Mouse (Mus musculus) limb, embryonic 13.5 days (tissue): Measurements from ENCODE around the gene Traf5. TPM values are rescaled to one million over a fixed set of nuclear protein-coding genes. Genes with fewer than 3 reads are reported as not detected.

ENCODE experiments used
- ATAC-seq: fragments of 200-750 bp; cut with Nextera tagmentation; 2 replicates; pipeline ENCODE4 v1.8.0; 2017; ENCODE audit warnings: low read depth, moderate number of reproducible peaks, moderate TSS enrichment; ENCODE audit not compliant: low FRiP score
- H3K27ac ChIP-seq: fragments of 300-500 bp; sonication (generic); 2 replicates; pipeline ENCODE4 v1.5.1; 2015; ENCODE audit warnings: inconsistent platforms, mild to moderate bottlenecking, moderate library complexity
- H3K27me3 ChIP-seq: fragments of 300-500 bp; sonication (generic); 2 replicates; pipeline ENCODE4 v1.6.1; 2015; ENCODE audit warnings: mild to moderate bottlenecking, inconsistent platforms
- H3K36me3 ChIP-seq: fragments of 300-500 bp; sonication (generic); 2 replicates; pipeline ENCODE4 v1.6.1; 2015; ENCODE audit warnings: inconsistent platforms, mild to moderate bottlenecking, moderate library complexity
- H3K4me1 ChIP-seq: fragments of 300-500 bp; sonication (generic); 2 replicates; pipeline ENCODE4 v1.6.1; 2015; ENCODE audit warnings: inconsistent platforms
- H3K4me2 ChIP-seq: fragments of 300-500 bp; sonication (generic); replicated peaks from 2 replicates; pipeline ENCODE4 v1.6.1; 2015; ENCODE audit warnings: inconsistent platforms, mild to moderate bottlenecking, moderate library complexity
- H3K4me3 ChIP-seq: fragments of 300-500 bp; sonication (generic); 2 replicates; pipeline ENCODE4 v1.5.1; 2015; ENCODE audit warnings: moderate library complexity, mild to moderate bottlenecking, inconsistent platforms
- H3K9ac ChIP-seq: fragments of 300-500 bp; sonication (generic); 2 replicates; pipeline ENCODE4 v1.6.1; 2015; ENCODE audit warnings: mild to moderate bottlenecking, inconsistent platforms
- H3K9me3 ChIP-seq: fragments of 300-500 bp; sonication (generic); 2 replicates; pipeline ENCODE4 v1.6.1; 2016; ENCODE audit warnings: inconsistent platforms
- WGBS: fragments of 180-500 bp; shearing (Covaris S2); methylation state at CpG from one replicate; pipeline ENCODE4 v1.1.7; 2015; 5-methylcytosine and 5-hydroxymethylcytosine counted together
- polyA plus RNA-seq: library from polyadenylated mRNA; unstranded; fragments of >200 nt; fragmentation: Nextera tagmentation; extraction: Ambion mirVana; gene quantifications from 2 replicates; pipeline ENCODE4 v1.2.1, GENCODE M21; 2015

Gene Traf5
- polyA plus RNA-seq, 1 experiment from 2014 or later: 18.7 TPM

DNA sequence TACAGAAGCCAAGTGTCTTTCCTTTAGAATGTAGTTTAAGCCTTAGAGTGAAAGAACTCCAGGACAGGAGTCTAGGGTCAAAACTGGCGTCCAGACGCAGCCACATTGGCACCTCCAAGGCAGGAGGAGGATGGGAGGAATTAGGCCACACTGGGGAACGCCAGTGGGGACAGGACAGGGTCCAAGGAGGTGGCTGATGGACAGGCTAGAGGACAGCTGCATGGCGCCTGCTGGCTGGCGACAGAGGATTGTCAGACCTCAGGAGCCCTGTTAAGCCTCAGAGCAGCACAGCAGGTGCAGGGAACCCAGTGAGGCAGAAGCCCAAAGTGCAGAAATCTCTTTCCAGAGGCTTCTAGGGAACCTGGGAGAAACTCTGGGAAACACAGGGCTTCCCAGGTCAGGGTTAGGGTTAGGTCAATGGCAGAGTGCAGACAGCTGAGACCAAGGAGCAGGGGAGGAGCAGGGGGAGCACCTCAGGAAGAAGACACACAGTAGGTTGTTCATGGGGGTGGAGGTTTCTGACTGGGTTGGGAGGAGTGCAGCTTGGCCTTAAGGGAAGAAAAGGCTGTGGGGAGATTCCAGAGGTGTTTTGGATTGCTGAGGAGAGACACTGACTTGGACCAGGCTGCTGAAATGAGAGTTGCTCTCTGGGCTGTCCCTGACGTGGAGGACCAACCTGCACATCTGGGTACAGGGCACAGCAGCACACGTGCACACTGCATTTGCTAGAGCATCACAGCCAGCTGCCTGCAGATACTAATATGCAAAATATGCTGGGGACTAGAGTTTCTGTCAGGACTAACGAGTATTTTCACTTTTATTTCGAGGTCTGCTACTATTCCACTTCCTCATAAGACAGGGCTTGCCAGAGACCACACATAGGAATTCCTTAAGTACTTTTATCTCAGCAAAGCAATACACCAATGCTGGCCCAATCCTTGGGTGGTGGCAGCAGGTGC lies 2.9 kb downstream of the Traf5 start:
- WGBS: 65% methylated on average over 9 of the region's 9 CpGs
- Histone ChIP-seq H3K4me1 (peaks cover 33% of the 10 kb centered on the region), H3K4me2 (peak overlapping the region; percentile 90; the same call in 1 of the 2 replicates), H3K4me3 (no peak overlapping the region), H3K27me3 (peaks cover 10% of the 10 kb centered on the region), H3K9ac (no peak overlapping the region), H3K36me3 (no peaks in the 10 kb centered on the region), H3K27ac (no peak overlapping the region), H3K9me3 (no peaks in the 10 kb centered on the region)
- no peak for ATAC-seq

DNA sequence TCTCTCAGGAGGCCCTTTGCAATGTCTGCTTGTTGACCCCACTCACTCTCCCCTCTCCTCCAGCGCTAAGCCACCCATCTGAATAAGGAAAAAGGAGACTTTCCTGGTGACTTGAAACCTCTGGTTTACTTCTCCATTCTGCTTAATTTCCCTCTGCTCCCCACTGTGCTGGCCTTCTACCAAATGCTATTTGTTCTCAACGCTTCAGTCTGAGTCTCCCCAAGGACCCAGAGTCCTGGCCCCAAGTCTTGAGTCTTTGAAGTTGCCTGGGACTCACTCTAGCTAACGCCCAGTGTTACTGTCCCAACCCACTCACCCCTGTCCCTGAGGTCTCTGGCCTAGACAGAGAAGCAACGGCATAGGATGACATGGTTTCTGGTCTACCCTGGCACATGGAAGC lies 4.3 kb downstream of the Traf5 start:
- Histone ChIP-seq H3K4me1 (peaks cover 33% of the 10 kb centered on the region), H3K9me3 (no peaks in the 10 kb centered on the region), H3K27me3 (peaks cover 10% of the 10 kb centered on the region), H3K4me3 (no peak overlapping the region), H3K27ac (no peak overlapping the region), H3K4me2 (no peak overlapping the region), H3K9ac (no peak overlapping the region), H3K36me3 (no peaks in the 10 kb centered on the region)
- no peak for ATAC-seq
- WGBS: 58% methylated on average over 4 of the region's 4 CpGs

DNA sequence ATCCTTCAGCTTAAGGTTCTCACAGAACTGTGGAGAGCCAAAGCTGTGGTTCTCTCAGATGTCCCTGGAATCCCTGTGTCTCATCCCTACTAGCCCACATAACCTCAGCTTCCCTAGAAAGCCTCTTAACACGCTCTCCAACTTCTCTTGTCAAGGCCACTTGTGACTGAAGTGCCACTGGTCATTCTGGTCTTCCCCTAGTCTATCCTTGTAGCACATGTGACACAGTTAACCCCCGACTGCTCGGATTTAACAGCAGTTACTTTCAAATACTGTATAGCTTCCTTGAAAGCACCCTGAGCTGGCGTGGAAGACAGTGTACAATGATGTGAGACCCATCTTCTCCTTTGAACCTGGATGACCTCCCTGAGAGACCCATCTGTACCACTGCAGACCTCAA lies 5.3 kb downstream of the Traf5 start:
- Histone ChIP-seq H3K9me3 (peaks cover under 1% of the 10 kb centered on the region; the same call in 1 of the 2 replicates), H3K27ac (no peak overlapping the region), H3K4me2 (no peak overlapping the region), H3K27me3 (peaks cover 10% of the 10 kb centered on the region), H3K4me1 (peaks cover 33% of the 10 kb centered on the region), H3K9ac (no peak overlapping the region), H3K36me3 (no peaks in the 10 kb centered on the region), H3K4me3 (no peak overlapping the region)
- WGBS: 81% methylated on average over 4 of the region's 4 CpGs
- ATAC-seq: no peak

DNA sequence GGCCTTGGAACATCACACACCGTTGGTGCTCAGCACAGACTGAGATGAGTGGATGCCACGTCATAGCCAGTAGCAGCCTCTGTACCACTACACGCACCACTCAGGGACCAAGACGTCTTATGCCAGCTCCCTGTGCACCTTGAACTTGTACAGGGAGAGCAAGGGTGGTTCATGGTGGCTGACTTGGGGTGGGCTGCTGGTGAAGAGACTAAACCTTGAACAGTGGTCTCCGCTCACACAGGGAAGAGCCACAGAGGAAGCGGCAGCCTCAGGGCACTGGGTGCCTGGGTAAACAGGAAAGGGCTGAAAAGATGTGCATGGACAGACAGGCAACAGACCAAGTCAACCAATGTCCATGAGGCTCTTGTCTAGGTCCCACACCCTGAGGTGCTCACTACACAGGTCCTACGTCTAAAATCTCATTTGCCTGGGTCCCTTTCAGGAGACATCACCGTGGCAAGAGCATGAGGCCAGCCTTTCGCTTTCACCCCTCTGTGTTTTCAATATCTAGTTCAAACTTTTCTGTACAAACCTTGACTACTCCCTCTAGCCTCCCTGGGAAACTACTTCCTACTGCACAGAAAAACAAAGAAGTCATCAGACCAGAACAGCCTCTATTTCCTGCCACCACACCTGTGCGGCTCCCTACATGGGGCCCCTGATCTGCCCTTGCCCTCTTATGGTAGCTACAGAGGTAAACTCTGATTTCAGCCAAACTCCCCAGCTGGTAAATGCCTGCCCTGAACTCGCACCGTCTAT lies 5.9 kb downstream of the Traf5 start:
- Histone ChIP-seq H3K27ac (no peak overlapping the region), H3K4me3 (no peak overlapping the region), H3K36me3 (no peaks in the 10 kb centered on the region), H3K9me3 (peaks cover 7% of the 10 kb centered on the region), H3K4me2 (no peak overlapping the region), H3K9ac (no peak overlapping the region), H3K4me1 (peaks cover 29% of the 10 kb centered on the region), H3K27me3 (peaks cover 10% of the 10 kb centered on the region)
- ATAC-seq: no peak
- 86% methylated on average over 12 of the region's 12 CpGs for WGBS

DNA sequence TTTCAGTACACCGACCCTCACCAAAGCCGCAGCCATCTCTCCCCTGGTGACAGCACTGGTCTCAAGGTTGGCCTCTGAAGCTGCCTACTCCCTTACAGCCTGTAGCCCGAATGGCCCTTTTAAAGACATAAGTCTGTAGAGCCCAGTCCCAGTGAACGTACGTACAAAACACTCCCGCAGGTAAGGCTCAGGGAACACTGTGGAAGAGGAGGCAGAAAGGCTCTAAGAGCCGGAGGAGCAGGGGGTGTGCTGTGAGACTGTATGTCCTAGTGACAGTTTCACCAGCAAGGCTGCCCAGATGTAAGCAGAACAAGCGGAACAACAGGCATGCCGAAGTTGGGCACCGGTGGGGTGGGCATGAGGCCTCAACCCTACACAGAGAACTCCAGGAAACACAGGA lies 7.1 kb downstream of the Traf5 start:
- H3K27me3 ChIP-seq: no peaks in the 10 kb centered on the region
- no peak overlapping the region for H3K9ac ChIP-seq
- 92% methylated on average over 10 of the region's 10 CpGs for WGBS
- peaks cover 16% of the 10 kb centered on the region for H3K4me1 ChIP-seq
- no peak overlapping the region for H3K27ac ChIP-seq
- no peak for ATAC-seq
- H3K4me3 ChIP-seq: no peak overlapping the region
- peaks cover 14% of the 10 kb centered on the region for H3K9me3 ChIP-seq
- no peak overlapping the region for H3K4me2 ChIP-seq
- no peaks in the 10 kb centered on the region for H3K36me3 ChIP-seq

DNA sequence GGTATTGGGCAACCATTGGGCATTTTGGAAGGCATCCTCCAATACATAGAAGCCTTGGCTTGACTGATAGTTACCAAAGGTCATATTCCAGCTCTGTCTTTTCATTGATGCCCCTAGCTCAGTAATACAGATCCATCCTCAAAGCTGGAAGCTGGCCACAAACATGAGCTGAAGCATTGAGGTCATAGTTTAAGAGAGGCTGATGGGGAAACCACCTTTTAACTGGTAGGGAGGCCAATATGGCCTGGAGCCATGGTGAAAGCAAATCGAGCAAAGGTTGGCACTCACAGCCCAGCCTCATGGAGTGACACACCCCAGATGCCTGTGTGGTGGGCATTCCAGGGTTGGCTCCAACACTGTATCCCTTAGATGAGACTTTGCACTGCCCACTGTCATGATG lies 9.7 kb downstream of the Traf5 start:
- no peak overlapping the region for H3K4me2 ChIP-seq
- H3K9ac ChIP-seq: no peak overlapping the region
- peaks cover 11% of the 10 kb centered on the region; the same call in 1 of the 2 replicates for H3K4me1 ChIP-seq
- ATAC-seq: no peak
- no peaks in the 10 kb centered on the region for H3K36me3 ChIP-seq
- H3K9me3 ChIP-seq: peaks cover 14% of the 10 kb centered on the region
- no peaks in the 10 kb centered on the region for H3K27me3 ChIP-seq
- 85% methylated on average over 1 of the region's 1 CpGs for WGBS
- no peak overlapping the region for H3K27ac ChIP-seq
- no peak overlapping the region for H3K4me3 ChIP-seq

DNA sequence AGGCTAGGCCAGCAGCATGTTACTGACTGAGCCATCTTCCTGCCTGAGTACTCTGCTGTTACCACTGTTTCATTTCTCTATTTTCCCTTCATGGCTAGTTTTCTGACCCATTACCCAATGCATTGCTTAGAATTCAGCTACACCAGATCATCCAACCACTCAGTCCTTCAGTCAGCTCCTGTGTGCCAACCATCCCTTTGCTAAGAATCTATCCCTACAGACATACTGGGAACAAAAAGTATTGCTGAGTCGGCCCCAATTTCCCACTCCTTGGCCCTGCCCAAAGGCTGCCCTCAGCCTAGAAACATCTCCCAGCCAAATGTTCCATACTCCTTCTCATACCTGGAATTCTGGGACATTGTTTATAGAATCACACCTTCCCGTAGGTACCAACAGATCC lies 11.2 kb downstream of the Traf5 start:
- ATAC-seq: no peak
- Histone ChIP-seq H3K4me2 (no peak overlapping the region), H3K9ac (no peak overlapping the region)

DNA sequence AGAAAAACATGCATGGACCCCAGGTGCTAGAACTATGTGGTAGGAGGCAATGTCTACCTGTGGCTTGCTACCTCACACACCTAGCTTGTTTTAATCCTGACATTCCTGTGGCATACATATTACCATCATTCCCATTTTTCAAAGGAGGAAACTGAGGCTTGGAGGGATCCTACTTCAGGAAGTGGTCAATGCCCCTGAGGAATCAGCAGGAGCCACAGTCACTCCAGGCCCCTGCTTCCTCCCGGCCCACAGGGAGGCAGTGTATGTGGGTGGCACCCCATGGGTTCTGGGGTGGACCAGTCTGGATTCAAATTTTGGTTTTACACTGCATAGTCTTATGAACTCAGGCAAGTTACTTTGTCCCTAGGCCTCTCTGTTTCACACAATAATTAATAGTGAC lies 13.2 kb downstream of the Traf5 start:
- 81% methylated on average over 1 of the region's 1 CpGs for WGBS
- H3K9ac ChIP-seq: no peak overlapping the region
- peaks cover 11% of the 10 kb centered on the region; the same call in 1 of the 2 replicates for H3K4me1 ChIP-seq
- no peak overlapping the region for H3K4me2 ChIP-seq
- no peaks in the 10 kb centered on the region for H3K27me3 ChIP-seq
- peaks cover 14% of the 10 kb centered on the region for H3K9me3 ChIP-seq
- no peak overlapping the region for H3K4me3 ChIP-seq
- H3K27ac ChIP-seq: no peak overlapping the region
- no peak for ATAC-seq
- no peaks in the 10 kb centered on the region for H3K36me3 ChIP-seq

More for the DNA sequence above, 11.2 kb downstream of the Traf5 start:
- Histone ChIP-seq H3K36me3 (no peaks in the 10 kb centered on the region), H3K27me3 (no peaks in the 10 kb centered on the region), H3K9me3 (peaks cover 14% of the 10 kb centered on the region), H3K27ac (no peak overlapping the region), H3K4me1 (peaks cover 11% of the 10 kb centered on the region; the same call in 1 of the 2 replicates), H3K4me3 (no peak overlapping the region)
- WGBS: 93% methylated on average over 2 of the region's 2 CpGs

DNA sequence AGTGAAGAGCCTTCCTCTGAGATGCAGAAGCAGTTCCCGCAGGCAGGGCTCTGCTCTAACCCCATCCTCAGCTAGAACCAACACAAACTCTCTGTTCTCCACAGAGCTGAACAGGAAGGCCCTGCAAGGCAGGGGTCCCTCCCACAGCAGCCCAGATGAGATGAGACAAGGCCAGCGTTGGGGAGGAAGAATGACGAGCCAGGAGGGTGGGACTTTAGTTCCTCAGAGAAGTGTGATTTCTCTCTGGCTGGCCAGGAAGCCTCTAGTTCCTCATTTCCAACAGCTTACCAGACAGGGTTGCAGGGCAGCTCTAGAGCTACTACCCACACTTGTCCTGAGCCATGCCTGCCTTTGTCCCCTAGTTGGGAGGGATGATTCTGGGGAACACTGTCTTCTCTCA lies 14.0 kb downstream of the Traf5 start:
- no peaks in the 10 kb centered on the region for H3K27me3 ChIP-seq
- H3K9me3 ChIP-seq: peaks cover 14% of the 10 kb centered on the region
- no peak overlapping the region for H3K9ac ChIP-seq
- H3K4me3 ChIP-seq: no peak overlapping the region
- H3K4me2 ChIP-seq: no peak overlapping the region
- no peak overlapping the region for H3K27ac ChIP-seq
- ATAC-seq: no peak
- peaks cover 11% of the 10 kb centered on the region; the same call in 1 of the 2 replicates for H3K4me1 ChIP-seq
- H3K36me3 ChIP-seq: no peaks in the 10 kb centered on the region
- WGBS: 48% methylated on average over 3 of the region's 3 CpGs

DNA sequence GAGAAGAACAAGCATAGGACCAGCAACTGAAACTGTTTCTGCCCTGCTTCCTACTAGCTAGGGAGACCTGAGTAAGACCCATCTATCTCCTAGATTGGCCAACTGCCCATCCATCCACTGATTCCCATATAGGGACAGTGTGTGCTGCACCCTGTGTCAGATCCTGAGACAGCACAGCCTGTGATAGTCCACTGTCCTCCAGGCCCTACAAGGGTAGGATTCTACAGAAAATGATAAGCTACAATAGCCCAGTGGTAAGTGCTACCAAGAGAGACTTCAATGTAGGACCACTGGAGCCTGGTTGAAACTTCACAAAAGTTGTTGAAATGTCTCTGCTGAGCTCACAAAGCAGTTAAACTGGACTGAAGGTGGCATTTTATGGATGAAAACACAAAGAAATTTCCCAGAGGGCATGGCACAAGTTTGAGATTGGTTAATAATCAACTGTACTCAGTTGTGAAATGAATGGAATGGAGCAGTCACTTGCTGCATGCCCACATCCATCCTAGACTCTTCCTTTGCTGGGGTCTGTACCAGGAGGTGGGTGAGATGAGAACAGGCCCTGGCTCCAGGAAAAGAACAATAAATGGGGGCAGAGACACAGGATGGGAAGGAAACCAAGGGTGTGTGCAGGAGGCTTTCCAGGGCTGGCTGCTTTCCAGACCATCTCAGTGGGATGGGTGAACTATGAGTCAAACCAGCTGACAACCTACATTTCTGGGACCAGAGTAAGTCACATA lies 15.4 kb downstream of the Traf5 start:
- H3K9ac ChIP-seq: no peak overlapping the region
- H3K27me3 ChIP-seq: no peaks in the 10 kb centered on the region
- peaks cover 21% of the 10 kb centered on the region for H3K4me1 ChIP-seq
- no peak overlapping the region for H3K27ac ChIP-seq
- H3K9me3 ChIP-seq: peaks cover 12% of the 10 kb centered on the region
- H3K4me3 ChIP-seq: no peak overlapping the region
- H3K4me2 ChIP-seq: no peak overlapping the region
- ATAC-seq: no peak
- H3K36me3 ChIP-seq: no peaks in the 10 kb centered on the region

DNA sequence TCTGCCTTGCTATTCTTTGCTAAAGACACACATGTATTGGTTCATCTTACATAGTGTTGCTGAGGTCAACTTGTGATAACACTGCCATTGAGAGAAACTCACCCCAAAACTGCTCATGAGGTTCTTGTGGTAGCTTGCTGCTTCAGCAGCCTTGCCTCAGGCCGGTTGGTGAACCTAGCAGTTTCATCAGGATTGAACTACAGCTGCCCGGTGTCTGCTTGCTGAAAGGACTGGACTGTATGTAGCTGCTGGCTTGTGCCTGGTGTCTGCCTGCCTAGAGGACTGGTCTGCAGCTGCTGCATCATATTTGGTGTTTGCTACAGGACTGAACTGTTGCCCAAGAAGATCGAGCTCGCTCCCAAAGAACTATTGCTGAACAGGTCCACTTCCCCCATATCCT lies 16.3 kb downstream of the Traf5 start:
- H3K27me3 ChIP-seq: no peaks in the 10 kb centered on the region
- H3K27ac ChIP-seq: no peak overlapping the region
- no peak overlapping the region for H3K9ac ChIP-seq
- no peak overlapping the region for H3K4me2 ChIP-seq
- peaks cover 30% of the 10 kb centered on the region for H3K4me1 ChIP-seq
- H3K36me3 ChIP-seq: no peaks in the 10 kb centered on the region
- 76% methylated on average over 4 of the region's 4 CpGs for WGBS
- no peak for ATAC-seq
- peaks cover 3% of the 10 kb centered on the region; the same call in 1 of the 2 replicates for H3K9me3 ChIP-seq
- no peak overlapping the region for H3K4me3 ChIP-seq

DNA sequence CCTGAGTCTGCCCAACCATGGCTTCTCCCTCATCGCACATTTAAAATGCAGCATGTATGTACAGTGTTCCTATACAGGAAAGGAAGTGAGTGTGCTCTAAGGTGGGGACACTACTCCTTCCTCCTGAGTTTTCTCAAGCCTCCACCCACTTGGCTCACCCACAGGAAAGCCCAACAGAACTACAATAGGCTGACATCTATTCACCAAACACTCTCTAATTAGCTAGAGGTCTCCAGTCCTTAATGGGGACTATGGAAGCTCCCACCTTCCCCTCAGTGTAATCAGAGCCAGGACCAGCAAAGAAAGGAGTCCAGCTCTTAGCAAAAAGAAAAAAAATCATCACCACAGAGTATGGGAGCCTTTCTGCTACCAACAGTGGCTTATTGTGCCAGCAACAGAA lies 17.5 kb downstream of the Traf5 start:
- no peaks in the 10 kb centered on the region for H3K27me3 ChIP-seq
- ATAC-seq: no peak
- H3K4me2 ChIP-seq: no peak overlapping the region
- WGBS: 88% methylated on average over 1 of the region's 1 CpGs
- no peak overlapping the region for H3K9ac ChIP-seq
- no peak overlapping the region for H3K4me3 ChIP-seq
- H3K27ac ChIP-seq: no peak overlapping the region
- H3K9me3 ChIP-seq: no peaks in the 10 kb centered on the region
- peaks cover 42% of the 10 kb centered on the region for H3K4me1 ChIP-seq
- no peaks in the 10 kb centered on the region for H3K36me3 ChIP-seq
